Mouse (Mus musculus) heart, adult 9 months (tissue): ENCODE measurements around the gene Ugt1a8.

Experiments used
- DNase-seq, 2 experiments: peaks; one replicate each; pipeline ENCODE4 v3.0.0; 2022; ENCODE audit warnings: low spot score in 2 of 2

Ugt1a8 gene

GRCm38 (mm10) chr1:88235046-88235893 is 147.7 kb downstream of the Ugt1a8 start:
- no peak for DNase-seq

DNA sequence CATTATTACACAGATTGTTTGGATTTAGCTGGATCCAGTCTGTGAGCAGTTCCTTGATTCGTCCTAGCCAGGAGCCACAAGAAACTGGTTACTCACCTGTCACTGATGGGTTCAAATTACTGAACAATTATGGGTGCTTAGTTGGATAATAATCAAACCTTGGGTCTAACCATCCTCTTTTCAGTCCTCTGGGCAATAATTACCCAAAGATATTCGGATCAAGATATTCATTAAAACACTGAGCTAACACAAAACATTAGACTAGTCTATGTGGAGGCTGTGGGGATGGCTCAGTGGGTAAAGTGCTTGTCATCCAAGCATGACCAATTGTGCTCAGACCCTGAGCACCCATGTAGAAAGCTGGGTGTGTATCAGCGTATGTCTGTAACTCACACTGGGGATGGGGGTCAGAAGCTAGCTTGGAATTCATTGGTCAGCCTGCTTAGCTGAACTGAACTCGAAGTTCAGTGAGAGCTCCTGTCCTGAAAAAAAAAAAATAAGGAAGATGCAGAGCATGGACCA is 148.3 kb downstream of the Ugt1a8 start:
- no peak for DNase-seq

GRCm38 (mm10) chr1:88237311-88237710 is 149.7 kb downstream of the Ugt1a8 start:
- no peak for DNase-seq

GRCm38 (mm10) chr1:88238771-88239170 is 151.2 kb downstream of the Ugt1a8 start:
- DNase-seq, result no peak

DNA sequence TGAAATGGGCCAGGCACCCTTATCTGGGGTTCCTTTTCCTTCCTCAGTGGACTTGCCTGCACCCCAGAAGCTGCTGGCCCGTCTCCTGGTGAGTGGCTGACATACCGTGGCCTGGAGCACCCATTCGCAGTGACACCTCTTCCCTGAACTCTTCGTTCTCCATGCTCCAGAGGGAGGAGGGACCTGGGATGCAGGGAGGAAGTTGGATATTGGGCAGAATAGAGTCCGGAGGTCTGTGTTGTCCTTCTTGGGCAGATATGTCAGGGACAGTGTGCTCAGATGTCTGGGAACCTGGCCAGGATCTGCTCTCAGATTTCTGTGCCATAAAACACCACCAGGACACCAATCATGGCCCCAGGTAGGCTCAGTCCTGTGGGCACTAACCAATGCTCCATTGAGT is 152.5 kb downstream of the Ugt1a8 start:
- DNase-seq, result no peak

DNA sequence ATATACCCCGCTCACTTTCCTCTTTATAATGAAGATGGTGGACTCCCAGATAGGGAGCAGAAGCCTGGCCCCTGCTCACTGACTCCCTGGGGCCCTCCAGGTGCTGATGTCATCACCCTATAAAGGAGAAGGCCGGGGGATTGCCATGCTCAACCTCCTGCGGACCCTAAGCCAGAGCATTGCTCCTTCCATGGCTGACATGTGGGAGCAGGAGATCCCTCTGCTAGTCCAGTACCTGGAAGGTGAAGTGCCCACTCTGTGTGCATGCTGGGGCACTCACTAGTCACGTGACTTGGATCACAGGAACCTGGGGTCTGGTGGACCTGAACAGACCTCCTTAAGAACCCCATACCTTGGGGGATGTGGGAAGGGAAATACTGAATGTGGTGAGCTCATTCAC is 153.0 kb downstream of the Ugt1a8 start:
- DNase-seq, result no peak

DNA sequence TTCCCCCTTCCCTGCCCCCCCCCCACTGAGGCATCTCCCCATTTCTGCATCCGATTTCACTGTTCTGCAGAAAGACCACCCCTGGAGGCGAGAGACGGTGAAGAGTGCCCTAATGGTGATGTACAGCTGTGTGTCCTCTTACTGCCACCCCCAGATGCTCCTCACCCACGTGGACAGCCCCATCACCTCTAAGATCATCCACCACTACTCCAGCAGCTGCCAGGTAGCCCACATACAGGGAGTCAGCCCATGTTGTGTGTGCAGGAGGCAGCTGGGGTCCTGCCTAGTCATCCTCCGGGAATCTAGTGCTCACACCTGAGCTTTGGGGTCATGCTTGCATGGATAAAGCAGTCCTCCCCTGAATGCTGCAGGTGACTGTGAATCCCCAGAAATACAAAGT is 156.2 kb downstream of the Ugt1a8 start:
- DNase-seq, result no peak

DNA sequence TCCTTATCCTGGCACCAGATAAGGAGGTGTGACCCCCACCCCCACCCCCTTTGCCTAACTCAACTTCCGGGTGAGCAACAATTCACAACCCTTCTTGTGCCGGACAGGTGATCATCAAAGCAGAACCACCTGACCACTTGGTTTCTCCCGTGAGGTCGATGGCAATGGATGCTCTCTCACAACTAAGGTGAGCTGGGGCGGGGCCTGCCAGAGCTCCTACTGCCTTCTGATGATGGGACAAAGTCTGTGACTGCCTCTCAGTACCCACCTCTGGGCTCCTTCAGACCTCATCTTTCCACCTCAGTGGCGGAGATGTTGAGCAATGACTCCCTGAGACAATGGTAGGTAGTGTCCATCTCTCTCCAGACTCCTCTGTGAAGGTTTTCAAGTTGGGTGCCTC is 158.3 kb downstream of the Ugt1a8 start:
- no peak for DNase-seq

DNA sequence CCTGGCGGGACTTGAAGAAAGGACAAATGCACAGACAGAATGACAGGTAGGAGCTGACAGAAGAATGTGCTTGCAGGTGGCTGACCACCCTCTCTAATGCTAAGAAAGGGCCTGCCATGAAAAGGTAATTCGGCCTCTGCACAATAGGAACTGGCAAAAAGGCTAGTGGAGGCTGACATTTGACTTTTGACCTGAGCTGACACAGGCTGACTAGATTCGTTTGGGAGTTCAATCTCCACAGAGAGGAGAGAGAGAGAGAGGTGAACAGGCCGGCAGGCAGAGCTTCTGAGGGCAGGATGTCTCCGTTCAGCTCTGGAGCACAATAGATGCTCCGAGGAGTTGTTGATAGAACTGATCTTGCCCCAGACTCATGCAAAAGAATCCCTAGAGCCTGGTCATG is 158.8 kb downstream of the Ugt1a8 start:
- DNase-seq, result no peak

- DNase-seq, result no peak
These were observed 160.0 kb downstream of the Ugt1a8 start for GRCm38 (mm10) chr1:88247660-88248059.

DNA sequence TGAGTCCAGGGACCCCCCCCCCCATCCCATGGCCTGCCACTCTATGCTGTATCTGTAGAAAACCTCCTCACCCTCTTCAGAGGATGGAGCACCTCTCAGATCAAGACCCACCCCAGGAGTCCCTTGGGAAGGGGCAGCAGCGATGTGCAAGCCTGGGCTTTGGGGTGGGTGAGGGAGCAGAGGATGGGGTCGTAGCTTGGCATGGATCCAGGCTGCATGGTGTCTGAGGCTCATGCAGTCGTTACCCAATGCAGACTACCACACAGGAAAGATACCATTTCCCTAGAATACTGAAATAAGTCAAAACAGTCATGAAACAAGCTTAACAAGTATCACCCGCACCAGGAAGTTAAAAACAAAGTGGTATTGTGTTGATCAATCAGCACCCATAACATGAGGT is 161.0 kb downstream of the Ugt1a8 start:
- no peak for DNase-seq

DNA sequence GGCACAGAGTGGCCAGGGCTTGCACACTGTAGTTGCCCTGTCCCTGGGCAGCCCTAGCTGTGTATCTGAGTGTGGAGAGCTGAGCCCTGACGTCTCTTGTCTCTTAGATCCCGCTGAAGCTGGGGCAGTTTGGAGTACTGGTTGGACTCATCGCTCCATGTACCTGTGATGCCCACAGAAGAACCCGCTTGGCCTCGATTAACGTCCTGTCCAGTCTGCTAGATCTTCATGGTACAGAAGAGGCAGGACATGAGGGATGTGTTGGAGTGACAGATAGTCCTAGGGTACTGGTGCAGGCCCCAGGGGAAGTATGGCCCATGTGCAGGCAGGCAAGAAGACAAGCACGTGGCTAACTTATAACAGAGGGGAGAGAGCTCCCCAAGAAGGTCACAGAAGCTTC is 162.0 kb downstream of the Ugt1a8 start:
- no peak for DNase-seq

- DNase-seq, result no peak
These were observed 162.4 kb downstream of the Ugt1a8 start for GRCm38 (mm10) chr1:88250023-88250422.

GRCm38 (mm10) chr1:88253106-88253505 is 165.5 kb downstream of the Ugt1a8 start:
- DNase-seq, result no peak

DNA sequence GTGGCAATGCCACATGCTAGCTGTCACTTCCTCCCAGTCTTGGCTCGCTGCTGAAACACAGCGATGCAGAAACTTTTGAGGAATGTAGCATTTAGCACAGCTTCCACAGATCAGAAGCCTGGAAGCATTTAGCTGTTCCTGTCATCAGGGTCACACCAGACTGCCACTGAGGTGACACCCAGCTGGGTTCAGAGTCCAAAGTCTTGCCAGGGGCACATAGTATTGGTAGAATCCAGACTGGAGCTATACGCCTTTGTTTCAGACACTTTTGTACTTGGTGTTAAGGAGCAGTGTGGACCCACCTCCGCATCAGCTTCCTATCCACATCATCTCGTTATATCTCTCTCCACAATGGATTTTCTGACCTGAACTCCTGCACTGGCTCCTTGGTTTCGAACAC is 165.9 kb downstream of the Ugt1a8 start:
- DNase-seq, result no peak

DNA sequence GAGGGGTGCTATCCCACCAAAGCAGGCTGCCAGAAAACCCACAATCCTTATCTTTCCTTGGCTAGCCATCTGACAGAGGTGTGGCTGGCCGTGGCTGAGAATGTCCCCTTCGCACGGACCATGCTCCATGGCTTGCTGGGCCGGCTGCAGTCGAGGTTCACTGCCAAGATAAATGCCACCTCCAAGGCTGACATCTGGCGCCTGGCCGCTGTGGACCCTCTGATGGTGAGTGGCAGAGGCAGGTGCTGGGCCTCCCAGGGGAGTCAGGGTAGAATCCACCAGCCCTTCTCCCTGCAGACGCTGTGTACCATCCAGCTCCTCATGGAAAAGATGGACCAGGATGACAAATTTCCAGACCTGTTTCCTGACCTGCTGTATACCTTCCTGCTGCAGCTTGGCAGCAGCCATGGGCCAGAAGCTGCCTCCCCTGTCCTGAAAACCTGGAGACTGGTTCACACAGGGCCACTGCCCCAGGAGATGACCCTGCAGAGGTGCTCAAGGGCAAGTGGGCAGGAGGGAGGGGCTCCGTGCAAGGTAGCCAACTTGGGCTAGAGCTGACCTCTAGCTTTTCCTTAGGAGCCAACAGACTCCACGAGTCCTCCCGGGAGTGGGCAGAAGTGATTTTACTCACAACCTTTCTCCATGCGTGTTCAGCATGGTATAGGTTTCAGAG is 167.3 kb downstream of the Ugt1a8 start:
- DNase-seq, result no peak

- DNase-seq, result no peak
These were observed 167.8 kb downstream of the Ugt1a8 start for GRCm38 (mm10) chr1:88255466-88255857.

- DNase-seq, result no peak
These were observed 168.6 kb downstream of the Ugt1a8 start for GRCm38 (mm10) chr1:88255989-88256754.

DNA sequence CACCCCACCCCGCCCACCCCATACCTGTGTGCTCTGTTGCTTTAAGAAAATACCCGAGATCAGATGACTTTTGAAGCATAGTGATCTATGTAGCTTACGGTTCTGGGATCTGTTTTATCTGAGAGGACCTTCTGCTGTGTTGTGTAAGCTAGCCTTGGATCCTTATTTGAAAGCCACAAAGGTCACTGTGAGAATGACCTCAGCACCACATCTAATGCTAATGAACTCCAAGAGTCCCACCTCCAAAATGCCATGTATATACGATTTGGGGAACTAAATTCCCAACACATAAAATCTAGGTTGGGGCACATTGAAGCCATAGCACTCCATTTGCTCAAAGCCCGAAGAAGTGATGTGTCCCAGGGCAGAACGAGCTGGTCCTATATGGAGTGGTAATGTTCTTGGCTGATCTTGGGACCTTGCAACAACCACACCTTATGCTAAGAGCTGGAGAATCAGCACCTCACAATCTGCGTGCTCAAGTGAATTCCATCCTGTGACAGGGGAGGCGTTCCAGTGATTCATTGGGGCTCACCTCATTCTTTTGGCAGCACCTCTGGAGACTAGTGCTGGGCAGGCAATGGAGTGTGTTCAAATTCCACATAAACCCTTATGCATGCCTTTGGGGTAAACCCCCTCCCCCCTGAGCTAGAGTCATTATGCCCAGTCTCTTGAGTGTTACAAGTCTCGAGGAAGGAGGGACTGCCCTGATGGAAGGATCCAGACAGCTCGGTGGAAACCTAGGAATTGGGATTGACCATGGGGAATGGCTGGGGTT is 169.5 kb downstream of the Ugt1a8 start:
- DNase-seq, result no peak

DNA sequence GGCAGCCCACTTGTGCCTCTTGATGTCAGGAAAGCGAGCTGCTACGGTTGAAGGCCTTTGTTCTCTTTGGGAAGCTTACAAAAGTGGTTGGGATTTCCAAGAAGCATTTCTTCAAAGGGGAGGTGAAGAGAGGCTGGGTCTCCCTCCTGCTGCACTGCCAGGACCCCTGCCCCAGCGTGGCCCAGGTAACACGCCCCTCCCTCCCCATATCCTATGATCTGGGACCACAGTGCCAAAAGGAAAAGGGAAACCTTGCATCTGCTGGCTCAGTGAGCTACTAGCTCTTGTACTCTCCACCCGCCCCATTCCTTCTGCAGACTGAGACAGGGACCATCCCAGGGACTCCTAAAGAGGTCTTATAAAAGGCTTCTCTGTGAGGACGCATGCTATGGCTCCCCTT is 170.1 kb downstream of the Ugt1a8 start:
- DNase-seq, result no peak

DNA sequence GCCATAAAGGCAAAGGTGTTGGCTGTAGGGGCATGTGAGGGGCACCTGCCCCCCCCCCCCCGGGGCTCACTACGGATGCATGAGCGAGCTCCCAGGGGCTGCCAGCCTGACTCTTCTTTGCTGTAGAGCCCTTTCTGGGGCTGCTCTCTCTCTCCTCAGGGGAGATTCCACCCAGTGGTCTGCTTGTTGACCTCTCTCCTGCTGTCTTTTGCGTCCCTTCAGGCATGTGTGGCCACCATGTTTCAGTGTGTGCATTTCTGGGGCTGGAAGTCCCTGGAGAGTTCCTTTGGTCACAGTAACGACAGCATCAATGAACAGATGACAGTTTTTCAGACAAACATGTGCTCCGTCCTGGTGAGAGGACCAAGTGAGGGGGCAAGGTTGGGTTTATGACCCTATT is 170.7 kb downstream of the Ugt1a8 start:
- DNase-seq, result no peak
